Mouse (Mus musculus): ENCODE data around the gene Ctnna2. TPM values are rescaled to one million over a fixed set of nuclear protein-coding genes. Genes with fewer than 3 reads are reported as not detected.

Gene Ctnna2
- polyA plus RNA-seq, 1 experiment = 0.11 TPM

DNA sequence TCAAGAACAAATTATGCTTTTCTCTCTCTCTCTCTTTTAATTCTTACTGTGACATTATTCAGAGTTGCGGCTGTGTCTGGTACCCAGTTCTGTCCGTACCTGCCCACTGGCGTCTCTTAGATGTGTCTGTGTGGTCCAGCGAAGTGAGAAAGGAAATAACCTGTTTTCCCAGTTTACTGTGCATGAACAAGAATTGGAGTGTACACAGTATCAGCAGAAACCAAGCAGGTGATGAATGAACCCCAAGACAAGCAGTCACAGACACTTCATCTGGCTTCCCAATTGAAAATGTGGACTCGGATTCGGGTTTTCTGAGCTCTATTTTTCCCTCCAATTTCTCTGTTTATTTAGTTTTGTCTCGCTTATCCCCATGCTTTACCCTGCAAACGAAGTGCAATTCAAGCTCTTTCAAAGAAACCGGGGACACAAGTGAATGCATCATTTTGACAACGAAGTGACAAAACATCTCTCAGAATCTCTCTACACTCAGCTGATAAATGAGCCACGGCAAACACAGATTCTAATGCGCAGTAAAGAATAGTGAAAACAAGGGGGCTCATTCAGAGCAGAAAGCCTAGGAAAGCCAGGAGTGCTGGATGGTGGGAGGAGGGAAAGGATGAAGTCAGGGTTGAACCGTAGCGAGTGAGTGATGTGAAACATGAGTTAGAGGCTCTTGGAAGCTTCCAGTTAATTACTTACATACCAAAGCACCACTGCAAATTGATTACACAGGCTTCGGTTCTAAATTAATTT lies 442.3 kb downstream of the Ctnna2 start:
- TF ChIP-seq CTCF (IDR thresholded peaks at IDR 0.05; ENCODE audit: extremely low read depth, insufficient read length, insufficient replicate concordance, low read depth, low read length) = no peak
- no peak for TF ChIP-seq POLR2A (IDR thresholded peaks at IDR 0.05; ENCODE audit: low read depth, low read length)
- Histone ChIP-seq H3K36me3 (ENCODE audit: control insufficient read depth, insufficient read depth, low read length) (no peaks in the 10 kb centered on the region), H3K4me1 (ENCODE audit: control insufficient read depth, insufficient read depth, insufficient read length, low read length) (no peaks in the 10 kb centered on the region), H3K4me3 (ENCODE audit: low read depth, low read length) (no peak overlapping the region), H3K27me3 (ENCODE audit: control insufficient read depth, insufficient read depth, low read length) (no peaks in the 10 kb centered on the region), H3K27ac (ENCODE audit: insufficient read depth, low read depth, low read length) (no peak overlapping the region)
- 49% methylated on average over 15 of the region's 15 CpGs for WGBS

DNA sequence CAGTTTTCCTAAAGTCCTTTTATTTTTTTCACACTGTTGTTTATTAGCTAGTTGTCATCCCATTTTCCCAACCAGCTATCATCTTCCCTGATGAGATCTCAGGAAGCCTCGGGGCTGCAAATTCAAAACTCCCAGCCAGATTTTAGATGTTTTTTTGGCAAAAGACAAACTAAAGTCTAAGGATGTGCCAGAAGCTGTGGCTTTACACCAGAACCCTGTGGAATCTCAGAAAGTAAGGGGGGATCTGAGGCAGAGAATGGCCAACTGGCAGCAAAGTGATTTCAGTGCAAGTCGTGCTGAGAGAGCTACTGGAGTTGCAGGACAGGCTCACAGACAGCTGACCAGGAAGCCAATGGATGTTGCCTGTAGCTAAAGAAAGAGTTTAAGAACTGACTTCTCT lies 451.9 kb downstream of the Ctnna2 start:
- no peak for TF ChIP-seq CTCF (IDR thresholded peaks at IDR 0.05; ENCODE audit: extremely low read depth, insufficient read length, insufficient replicate concordance, low read depth, low read length)
- TF ChIP-seq POLR2A (IDR thresholded peaks at IDR 0.05; ENCODE audit: low read depth, low read length) = no peak
- H3K36me3 ChIP-seq (ENCODE audit: control insufficient read depth, insufficient read depth, low read length) = no peaks in the 10 kb centered on the region
- 63% methylated on average over 2 of the region's 2 CpGs for WGBS
- H3K4me3 ChIP-seq (ENCODE audit: low read depth, low read length) = no peak overlapping the region
- H3K27me3 ChIP-seq (ENCODE audit: control insufficient read depth, insufficient read depth, low read length) = no peaks in the 10 kb centered on the region
- H3K27ac ChIP-seq (ENCODE audit: insufficient read depth, low read depth, low read length) = no peak overlapping the region
- H3K4me1 ChIP-seq (ENCODE audit: control insufficient read depth, insufficient read depth, insufficient read length, low read length) = no peaks in the 10 kb centered on the region

DNA sequence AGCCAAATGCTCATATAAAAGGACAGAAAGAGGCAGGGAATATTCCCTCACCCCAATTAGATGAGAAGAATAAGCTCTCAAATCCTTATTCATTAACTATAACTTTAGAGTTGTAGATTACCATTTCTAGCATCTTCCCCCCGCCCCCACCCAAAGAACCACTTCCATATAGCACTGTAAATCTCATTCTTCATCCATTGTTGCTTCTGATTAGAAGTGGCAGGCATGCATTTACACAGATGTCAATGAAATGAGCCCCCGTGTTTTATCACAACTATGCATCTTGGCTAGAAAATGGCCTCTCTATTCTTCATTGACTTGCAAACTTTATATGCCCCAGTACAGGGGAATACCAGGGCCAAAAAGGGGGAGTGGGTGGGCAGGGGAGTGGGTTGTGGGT lies 457.7 kb downstream of the Ctnna2 start:
- WGBS = 64% methylated on average over 2 of the region's 2 CpGs
- TF ChIP-seq POLR2A (IDR thresholded peaks at IDR 0.05; ENCODE audit: low read depth, low read length) (no peak), CTCF (IDR thresholded peaks at IDR 0.05; ENCODE audit: extremely low read depth, insufficient read length, insufficient replicate concordance, low read depth, low read length) (no peak)
- Histone ChIP-seq H3K27me3 (ENCODE audit: control insufficient read depth, insufficient read depth, low read length) (no peaks in the 10 kb centered on the region), H3K36me3 (ENCODE audit: control insufficient read depth, insufficient read depth, low read length) (no peaks in the 10 kb centered on the region), H3K4me1 (ENCODE audit: control insufficient read depth, insufficient read depth, insufficient read length, low read length) (no peaks in the 10 kb centered on the region), H3K27ac (ENCODE audit: insufficient read depth, low read depth, low read length) (no peak overlapping the region), H3K4me3 (ENCODE audit: low read depth, low read length) (no peak overlapping the region)

DNA sequence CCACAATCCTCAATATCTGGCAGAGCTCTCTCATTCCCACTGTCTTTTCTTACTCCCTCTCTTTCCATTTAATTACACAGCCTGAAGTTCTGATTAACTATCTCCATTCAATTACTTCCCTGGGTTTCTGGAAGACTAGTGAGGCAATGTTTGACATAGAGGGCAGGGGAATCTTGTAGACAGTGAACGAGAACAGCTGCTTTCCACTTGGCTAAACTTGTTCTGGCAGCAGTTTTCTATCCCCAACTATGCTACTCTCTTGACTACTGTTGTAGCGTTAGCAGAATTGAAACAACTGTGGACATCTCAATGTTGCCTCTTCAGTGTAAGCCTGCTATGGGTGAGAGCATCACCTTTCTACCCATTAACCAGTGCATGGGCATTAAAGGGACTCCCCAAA lies 463.0 kb downstream of the Ctnna2 start:
- TF ChIP-seq POLR2A (IDR thresholded peaks at IDR 0.05; ENCODE audit: low read depth, low read length) (no peak), CTCF (IDR thresholded peaks at IDR 0.05; ENCODE audit: extremely low read depth, insufficient read length, insufficient replicate concordance, low read depth, low read length) (no peak)
- no peaks in the 10 kb centered on the region for H3K36me3 ChIP-seq (ENCODE audit: control insufficient read depth, insufficient read depth, low read length)
- no peaks in the 10 kb centered on the region for H3K27me3 ChIP-seq (ENCODE audit: control insufficient read depth, insufficient read depth, low read length)
- H3K4me3 ChIP-seq (ENCODE audit: low read depth, low read length) = no peak overlapping the region
- H3K4me1 ChIP-seq (ENCODE audit: control insufficient read depth, insufficient read depth, insufficient read length, low read length) = no peaks in the 10 kb centered on the region
- 64% methylated on average over 2 of the region's 2 CpGs for WGBS
- no peak overlapping the region for H3K27ac ChIP-seq (ENCODE audit: insufficient read depth, low read depth, low read length)

DNA sequence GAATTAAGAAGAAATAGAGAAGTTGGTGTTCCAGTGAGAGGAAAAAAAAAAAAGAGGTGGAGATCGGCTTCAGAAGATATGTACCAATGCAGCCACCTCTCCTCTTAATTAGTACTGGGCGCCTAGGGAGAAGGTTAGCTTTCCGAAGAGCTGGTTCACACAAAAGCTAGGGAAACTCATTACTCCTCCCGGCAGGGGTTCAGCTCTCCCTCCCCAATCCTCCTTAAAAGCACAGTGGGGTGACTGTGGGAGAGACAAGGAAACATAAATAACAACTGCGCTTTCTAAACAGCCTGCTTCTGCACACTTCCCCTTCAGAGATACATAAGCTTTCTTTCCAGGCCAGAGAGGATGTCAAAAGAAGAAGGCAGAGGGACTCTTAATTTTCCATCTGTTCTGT lies 467.7 kb downstream of the Ctnna2 start:
- H3K27ac ChIP-seq (ENCODE audit: insufficient read depth, low read depth, low read length) = no peak overlapping the region
- H3K27me3 ChIP-seq (ENCODE audit: control insufficient read depth, insufficient read depth, low read length) = no peaks in the 10 kb centered on the region
- H3K4me3 ChIP-seq (ENCODE audit: low read depth, low read length) = no peak overlapping the region
- H3K36me3 ChIP-seq (ENCODE audit: control insufficient read depth, insufficient read depth, low read length) = no peaks in the 10 kb centered on the region
- TF ChIP-seq POLR2A (IDR thresholded peaks at IDR 0.05; ENCODE audit: low read depth, low read length) (no peak), CTCF (IDR thresholded peaks at IDR 0.05; ENCODE audit: extremely low read depth, insufficient read length, insufficient replicate concordance, low read depth, low read length) (no peak)
- 35% methylated on average over 5 of the region's 5 CpGs for WGBS
- no peaks in the 10 kb centered on the region for H3K4me1 ChIP-seq (ENCODE audit: control insufficient read depth, insufficient read depth, insufficient read length, low read length)

DNA sequence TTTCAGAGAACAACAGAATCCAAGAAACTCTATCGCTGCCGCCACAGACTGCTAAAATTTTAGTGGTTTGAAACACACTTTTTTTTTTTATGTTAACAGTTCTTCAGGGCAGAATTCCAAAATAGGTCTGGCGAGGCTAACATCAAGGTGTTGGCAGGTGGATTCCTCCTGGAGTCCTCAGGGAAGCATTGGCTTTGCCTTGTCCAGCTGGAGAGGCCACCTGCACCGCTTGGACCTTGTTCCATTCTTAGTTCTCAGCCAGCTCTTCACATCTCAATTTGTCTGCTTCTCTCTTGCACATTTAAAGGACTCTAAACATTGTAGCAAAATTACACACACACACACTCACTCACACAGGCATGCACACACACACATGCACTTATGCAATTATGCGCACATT lies 487.8 kb downstream of the Ctnna2 start:
- Histone ChIP-seq H3K27ac (ENCODE audit: insufficient read depth, low read depth, low read length) (no peak overlapping the region), H3K4me3 (ENCODE audit: low read depth, low read length) (no peak overlapping the region), H3K36me3 (ENCODE audit: control insufficient read depth, insufficient read depth, low read length) (no peaks in the 10 kb centered on the region), H3K4me1 (ENCODE audit: control insufficient read depth, insufficient read depth, insufficient read length, low read length) (no peaks in the 10 kb centered on the region), H3K27me3 (ENCODE audit: control insufficient read depth, insufficient read depth, low read length) (no peaks in the 10 kb centered on the region)
- no peak for TF ChIP-seq CTCF (IDR thresholded peaks at IDR 0.05; ENCODE audit: extremely low read depth, insufficient read length, insufficient replicate concordance, low read depth, low read length)
- no peak for TF ChIP-seq POLR2A (IDR thresholded peaks at IDR 0.05; ENCODE audit: low read depth, low read length)
- 80% methylated on average over 5 of the region's 5 CpGs for WGBS

DNA sequence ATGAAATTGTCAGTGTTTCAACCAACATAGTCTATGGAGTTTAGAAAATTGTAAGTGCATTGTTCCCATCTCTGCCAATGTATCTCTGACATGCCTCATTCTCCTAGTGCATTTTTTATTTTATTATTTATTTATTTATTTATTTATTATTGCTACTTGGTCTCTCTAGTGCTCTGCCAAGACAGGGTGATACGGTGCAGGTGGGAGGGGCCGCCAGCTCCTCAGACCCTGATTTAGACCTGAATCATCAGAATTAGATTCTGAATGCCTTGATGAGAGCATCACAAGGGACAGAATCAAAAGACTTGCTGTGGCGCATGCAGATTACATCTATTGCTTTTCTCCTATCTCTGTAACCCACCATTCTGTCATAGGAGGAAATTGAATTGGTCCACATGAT lies 492.8 kb downstream of the Ctnna2 start:
- 89% methylated on average over 3 of the region's 3 CpGs for WGBS
- TF ChIP-seq CTCF (IDR thresholded peaks at IDR 0.05; ENCODE audit: extremely low read depth, insufficient read length, insufficient replicate concordance, low read depth, low read length) (no peak), POLR2A (IDR thresholded peaks at IDR 0.05; ENCODE audit: low read depth, low read length) (no peak)
- no peaks in the 10 kb centered on the region for H3K4me1 ChIP-seq (ENCODE audit: control insufficient read depth, insufficient read depth, insufficient read length, low read length)
- no peaks in the 10 kb centered on the region for H3K27me3 ChIP-seq (ENCODE audit: control insufficient read depth, insufficient read depth, low read length)
- no peak overlapping the region for H3K27ac ChIP-seq (ENCODE audit: insufficient read depth, low read depth, low read length)
- H3K4me3 ChIP-seq (ENCODE audit: low read depth, low read length) = no peak overlapping the region
- H3K36me3 ChIP-seq (ENCODE audit: control insufficient read depth, insufficient read depth, low read length) = no peaks in the 10 kb centered on the region

All from small intestine, adult 2 months (tissue).